Comparison of ENCODE assay signal across 8 mouse cellular contexts in the genomic region with DNA sequence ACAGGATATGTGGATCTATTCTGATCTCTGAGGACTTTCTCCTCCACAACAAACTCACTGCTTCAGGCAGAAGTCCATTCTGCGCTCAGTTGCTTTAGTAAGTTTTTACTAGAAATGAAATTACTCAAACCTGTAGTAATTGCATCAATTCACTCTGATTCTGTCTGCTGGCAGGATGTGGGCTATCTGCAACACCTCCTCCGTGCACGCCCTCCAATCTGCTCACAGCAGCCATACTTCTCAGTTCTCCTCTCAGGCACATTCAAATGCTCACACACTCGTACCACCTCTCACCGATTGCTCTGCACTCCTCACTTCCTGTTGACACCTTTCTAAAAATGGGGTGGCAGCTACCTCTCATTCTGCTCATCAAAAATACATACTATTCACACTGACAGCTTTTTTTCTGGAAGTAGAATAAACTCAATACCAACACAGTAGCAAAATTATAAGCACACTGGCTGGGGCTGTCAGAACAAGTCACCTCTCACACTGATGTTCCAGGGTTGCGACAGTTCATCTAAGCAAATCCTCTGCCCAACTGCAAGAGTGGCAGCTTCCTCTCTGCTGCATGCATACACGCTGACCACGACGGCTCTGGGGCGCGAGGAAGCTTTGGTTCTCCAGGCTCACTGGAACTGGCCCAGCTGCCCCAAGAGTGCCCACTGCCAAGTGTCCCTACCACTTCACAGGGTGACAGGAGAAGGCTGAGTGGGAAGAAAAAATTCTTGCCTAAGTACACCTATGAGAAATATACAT. TPM values are rescaled to one million over a fixed set of nuclear protein-coding genes. Genes with fewer than 3 reads are reported as not detected.
DNase-seq lines count a peak whose midpoint lies in the region; ATAC-seq and TF ChIP-seq lines count a peak whose summit lies in the region.
"Had no signal": no experiment of that assay in that cellular context is flagged by ENCODE, and none has a peak within 500 bp of the region (broad histone marks: within the 10 kb centered on the region; RNA-seq: fewer than 3 reads in every experiment).

No protein-coding gene starts in this region.

- no peaks in the 10 kb centered on the region for H3K9me3 ChIP-seq in liver, embryonic 11.5 days (ENCODE audit: control insufficient read depth, low read length)
- no peaks in the 10 kb centered on the region for H3K9me3 ChIP-seq in forebrain, postnatal 0 days (ENCODE audit: low read length)

- H3K9ac ChIP-seq in liver, embryonic 11.5 days (ENCODE audit: low read depth, low read length) = peak overlapping the region; percentile 22; the same call in 1 of the 2 replicates
- H3K9ac ChIP-seq in forebrain, postnatal 0 days = no peak overlapping the region

- H3K4me1 ChIP-seq in liver, embryonic 11.5 days (replicated peaks; ENCODE audit: control insufficient read depth, insufficient read depth, low read length) = peaks cover 18% of the 10 kb centered on the region
- H3K4me1 ChIP-seq in forebrain, postnatal 0 days (ENCODE audit: insufficient read depth) = peaks cover 11% of the 10 kb centered on the region; the same call in 1 of the 2 replicates

- DNase-seq in liver, embryonic 11.5 days (ENCODE audit: low spot score) = no peak
- no peak for DNase-seq in liver
- peak; percentile 49 to 59 for DNase-seq in thymus, postnatal 10 days (ENCODE audit: low spot score in 2 of 2)
- DNase-seq in MN1 (ENCODE audit: low spot score) = no peak
- DNase-seq in forebrain, postnatal 0 days = no peak

- 61% methylated on average over 11 of the region's 11 CpGs for WGBS in liver, embryonic 11.5 days
- 65% methylated on average over 11 of the region's 11 CpGs for WGBS in forebrain, postnatal 0 days

- H3K27ac ChIP-seq in liver, embryonic 11.5 days (ENCODE audit: low read depth, low read length) = no peak overlapping the region
- no peak overlapping the region for H3K27ac ChIP-seq in forebrain, postnatal 0 days (ENCODE audit: low read depth, low read length)
- H3K27ac ChIP-seq: kidney, postnatal 0 days had no signal

- no peak overlapping the region for H3K4me3 ChIP-seq in liver, embryonic 11.5 days (ENCODE audit: low read depth, low read length)
- no peak overlapping the region for H3K4me3 ChIP-seq in forebrain, postnatal 0 days (ENCODE audit: low read depth, low read length)

- H3K4me2 ChIP-seq in liver, embryonic 11.5 days = no peak overlapping the region
- H3K4me2 ChIP-seq in forebrain, postnatal 0 days (ENCODE audit: low read depth) = no peak overlapping the region

- peaks cover 14% of the 10 kb centered on the region; the same call in 1 of the 2 replicates for H3K36me3 ChIP-seq in liver, embryonic 11.5 days (ENCODE audit: control insufficient read depth, insufficient read depth, low read length)
- H3K36me3 ChIP-seq in forebrain, postnatal 0 days (ENCODE audit: insufficient read depth) = peaks cover 16% of the 10 kb centered on the region; the same call in 1 of the 2 replicates

- no peak for TF ChIP-seq CTCF in forebrain, postnatal 0 days (IDR thresholded peaks at IDR 0.05; ENCODE audit: low read depth)

- no peaks in the 10 kb centered on the region for H3K27me3 ChIP-seq in liver, embryonic 11.5 days (replicated peaks; ENCODE audit: control insufficient read depth, insufficient read depth, low read length)
- H3K27me3 ChIP-seq in forebrain, postnatal 0 days (ENCODE audit: insufficient read depth, low read length) = no peaks in the 10 kb centered on the region

- no peak for ATAC-seq in liver, embryonic 11.5 days (replicated peaks; ENCODE audit: low FRiP score)
- ATAC-seq in hematopoietic stem cell, adult 5-6 weeks (replicated peaks in 1 of 2; ENCODE audit: insufficient read depth in 1 of 2, low FRiP score in 2 of 2, low TSS enrichment in 1 of 2, low read depth in 1 of 2, poor library complexity in 2 of 2, severe bottlenecking in 2 of 2) = peak; percentile 78 to 84
- ATAC-seq in megakaryocyte-erythroid progenitor cell, adult 5-6 weeks (replicated peaks; ENCODE audit: low FRiP score, low TSS enrichment, poor library complexity, severe bottlenecking) = peak; percentile 73
- ATAC-seq in forebrain, postnatal 0 days = no peak

RNA-seq across cellular contexts. Expression of gene Bptf, which starts 29.3 kb away (rescaled TPM):
- 22.6 and 27.9 TPM in 2 replicates for polyA plus RNA-seq in liver, embryonic 11.5 days (2014; fragmentation: Nextera tagmentation; extraction: Ambion mirVana)
- 81.2 and 84.0 TPM in 2 replicates for total RNA-seq in hematopoietic stem cell, adult 5-6 weeks (2017)
- total RNA-seq in megakaryocyte-erythroid progenitor cell, adult 5-6 weeks (2014; fragmentation: Nextera tagmentation) = 80.7 and 83.9 TPM in 2 replicates
- 46.5 and 49.6 TPM in 2 replicates for total RNA-seq in megakaryocyte-erythroid progenitor cell, adult 5-6 weeks (2017)
- total RNA-seq in forebrain, postnatal 0 days (2014; rRNA removed) = 42.9 and 52.6 TPM in 2 replicates
- 11.0 and 17.2 TPM in 2 replicates for polyA plus RNA-seq in forebrain, postnatal 0 days (2015; fragmentation: Nextera tagmentation; extraction: Ambion mirVana)

Comparison
In these comparisons a context has a peak if more than half of its experiments do, and no peak if none do; other contexts are left out.
1. ATAC-seq: peak in hematopoietic stem cell, adult 5-6 weeks (2 of 2) and megakaryocyte-erythroid progenitor cell, adult 5-6 weeks (single experiment); none in liver, embryonic 11.5 days (single experiment) and forebrain, postnatal 0 days (single experiment).
2. DNase-seq: peak in thymus, postnatal 10 days (2 of 2); none in liver, embryonic 11.5 days (single experiment), liver (single experiment), MN1 (single experiment) and forebrain, postnatal 0 days (single experiment).